Mouse (Mus musculus) CD4-positive naive resting alpha-beta T cell, adult 76 days (primary cell): ENCODE results near the gene Rfx3. TPM values are rescaled to one million over a fixed set of nuclear protein-coding genes. Genes with fewer than 3 reads are reported as not detected.

ENCODE experiments used
- total RNA-seq: library from RNA; stranded (reverse); gene quantifications from one replicate; pipeline ENCODE4 v1.2.4, GENCODE M21; 2023

Rfx3 gene
- total RNA-seq: 36.2 TPM

DNA sequence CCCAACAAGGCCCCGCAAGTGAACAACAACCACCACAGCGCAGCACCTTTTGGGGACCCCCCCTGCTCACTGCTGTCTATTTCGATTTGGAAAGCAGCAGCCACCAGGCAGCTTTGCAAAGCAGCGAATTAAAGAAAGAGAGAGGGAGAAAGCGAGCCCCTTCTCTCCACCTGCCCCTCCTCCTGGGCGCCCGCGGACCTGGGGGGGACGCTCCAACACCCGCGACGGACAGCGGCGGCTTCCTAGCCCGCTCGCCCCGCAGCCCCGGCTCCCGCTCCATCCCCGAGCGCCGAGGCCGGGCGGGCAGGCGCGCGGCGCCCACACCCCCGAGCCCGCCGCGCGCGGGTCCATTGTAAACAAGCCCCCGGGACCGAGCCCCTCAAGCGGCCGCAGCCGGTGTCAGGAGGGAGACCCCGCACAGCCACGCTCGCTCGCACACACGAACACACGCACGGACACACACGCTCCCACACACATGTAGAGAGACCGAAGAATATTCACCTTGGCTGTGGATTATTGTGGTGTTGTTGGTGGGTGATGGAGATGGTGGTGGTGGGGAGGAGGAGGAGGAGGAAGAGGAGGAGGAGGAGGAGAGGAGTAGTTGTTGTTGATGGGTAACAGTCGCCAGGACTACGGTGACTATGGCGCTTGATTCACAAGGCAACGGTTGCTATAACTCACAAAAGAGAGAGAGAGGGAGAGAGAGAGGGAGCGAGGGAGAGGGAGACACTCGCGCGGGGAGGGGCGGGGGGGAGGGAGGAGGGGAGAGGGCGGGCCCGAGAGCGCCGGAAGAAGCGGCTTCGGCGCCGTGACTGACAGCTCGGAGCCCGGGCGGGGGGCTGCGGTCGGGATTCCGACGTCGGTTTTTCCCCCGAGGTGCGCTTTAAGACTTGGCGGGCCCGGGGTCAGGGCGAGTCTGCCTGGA lies at the start of gene Rfx3:
Rfx3 (minus strand) TSS at position 696 of the 925 bp plus-strand sequence.

